Mouse (Mus musculus) heart, embryonic 13.5 days (tissue): ENCODE measurements at regions not wholly inside any gene's neighbourhood (a gene's known extent, or its start where the extent isn't known, plus 50 kb on each side); places are given as distances from the start of the nearest gene placed in this dataset.

Experiments used
- ATAC-seq: fragments of 200-750 bp; cut with Nextera tagmentation; 2 replicates; pipeline ENCODE4 v1.8.0; 2017; ENCODE audit warnings: moderate TSS enrichment; ENCODE audit not compliant: insufficient number of reproducible peaks, low FRiP score, low TSS enrichment; ENCODE audit errors: extremely low read depth
- H3K27ac ChIP-seq: fragments of 300-500 bp; sonication (generic); replicated peaks from 2 replicates; pipeline ENCODE4 v1.5.1; 2015; ENCODE audit warnings: moderate library complexity, mild to moderate bottlenecking, inconsistent platforms
- H3K27me3 ChIP-seq: fragments of 300-500 bp; sonication (generic); replicated peaks from 2 replicates; pipeline ENCODE4 v1.6.1; 2015; ENCODE audit warnings: mild to moderate bottlenecking, inconsistent platforms
- H3K36me3 ChIP-seq: fragments of 300-500 bp; sonication (generic); 2 replicates; pipeline ENCODE4 v1.6.1; 2015; ENCODE audit warnings: mild to moderate bottlenecking, inconsistent platforms
- H3K4me1 ChIP-seq: fragments of 300-500 bp; sonication (generic); 2 replicates; pipeline ENCODE4 v1.6.1; 2015; ENCODE audit warnings: inconsistent platforms
- H3K4me2 ChIP-seq: fragments of 300-500 bp; sonication (generic); 2 replicates; pipeline ENCODE4 v1.6.1; 2015; ENCODE audit warnings: inconsistent platforms, mild to moderate bottlenecking, moderate library complexity
- H3K4me3 ChIP-seq: fragments of 300-500 bp; sonication (generic); 2 replicates; pipeline ENCODE4 v1.5.1; 2015; ENCODE audit warnings: moderate library complexity, mild to moderate bottlenecking, inconsistent platforms
- H3K9ac ChIP-seq: fragments of 300-500 bp; sonication (generic); 2 replicates; pipeline ENCODE4 v1.6.1; 2015; ENCODE audit warnings: inconsistent platforms, mild to moderate bottlenecking, moderate library complexity
- H3K9me3 ChIP-seq: fragments of 300-500 bp; sonication (generic); 2 replicates; pipeline ENCODE4 v1.6.1; 2016; ENCODE audit warnings: inconsistent platforms
- WGBS: fragments of 180-500 bp; shearing (Covaris S2); methylation state at CpG from one replicate; pipeline ENCODE4 v1.1.7; 2015; ENCODE audit warnings: mixed read lengths; 5-methylcytosine and 5-hydroxymethylcytosine counted together

- no peak for ATAC-seq
- no peak overlapping the region for H3K4me2 ChIP-seq
- H3K27ac ChIP-seq, result no peak overlapping the region
- WGBS, result 62% methylated on average over 2 of the region's 2 CpGs
- H3K27me3 ChIP-seq, result no peaks in the 10 kb centered on the region
- peaks cover 6% of the 10 kb centered on the region for H3K9me3 ChIP-seq
- H3K4me1 ChIP-seq, result no peaks in the 10 kb centered on the region
- no peaks in the 10 kb centered on the region for H3K36me3 ChIP-seq
- no peak overlapping the region for H3K9ac ChIP-seq
- no peak overlapping the region for H3K4me3 ChIP-seq
These were observed 182.7 kb upstream of the Sox4 start for GRCm38 (mm10) chr13:29136231-29136630.

- no peak overlapping the region for H3K9ac ChIP-seq
- ATAC-seq, result no peak
These were observed 174.0 kb upstream of the Sox4 start for GRCm38 (mm10) chr13:29127499-29127898.

DNA sequence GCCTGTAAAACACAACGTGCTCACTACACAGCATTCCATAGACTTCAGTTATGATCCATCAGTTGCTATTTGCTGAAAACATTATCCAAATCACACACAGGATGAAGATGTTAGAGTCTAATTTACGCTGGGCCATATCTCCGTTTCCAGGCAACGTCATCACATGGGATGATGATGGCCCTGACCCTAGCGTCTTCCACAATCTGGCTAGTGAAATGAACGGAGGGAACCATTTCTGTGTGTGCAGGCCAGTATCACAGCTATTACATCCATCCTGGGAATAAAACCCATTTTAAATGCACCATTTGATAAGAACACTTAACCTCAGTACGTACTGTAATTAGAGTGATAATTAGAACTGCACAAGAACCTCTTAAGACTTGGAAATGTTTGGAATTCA is 170.0 kb upstream of the Sox4 start:
- H3K9ac ChIP-seq, result no peak overlapping the region
- peaks cover 9% of the 10 kb centered on the region for H3K4me1 ChIP-seq
- 58% methylated on average over 7 of the region's 7 CpGs for WGBS
- no peaks in the 10 kb centered on the region for H3K27me3 ChIP-seq
- no peak for ATAC-seq
- H3K9me3 ChIP-seq, result no peaks in the 10 kb centered on the region
- no peak overlapping the region for H3K4me2 ChIP-seq
- no peak overlapping the region for H3K4me3 ChIP-seq
- H3K27ac ChIP-seq, result no peak overlapping the region
- no peaks in the 10 kb centered on the region for H3K36me3 ChIP-seq

More at GRCm38 (mm10) chr13:29127499-29127898, 174.0 kb upstream of the Sox4 start:
- Histone ChIP-seq H3K9me3 (no peaks in the 10 kb centered on the region), H3K36me3 (no peaks in the 10 kb centered on the region), H3K4me3 (no peak overlapping the region), H3K4me1 (peaks cover 9% of the 10 kb centered on the region), H3K27me3 (no peaks in the 10 kb centered on the region), H3K4me2 (no peak overlapping the region), H3K27ac (no peak overlapping the region)

GRCm38 (mm10) chr13:29121121-29121520 is 167.6 kb upstream of the Sox4 start:
- H3K36me3 ChIP-seq, result no peaks in the 10 kb centered on the region
- no peak overlapping the region for H3K4me2 ChIP-seq
- H3K27ac ChIP-seq, result no peak overlapping the region
- H3K4me1 ChIP-seq, result peaks cover 9% of the 10 kb centered on the region
- ATAC-seq, result no peak
- no peaks in the 10 kb centered on the region for H3K9me3 ChIP-seq
- 83% methylated on average over 5 of the region's 5 CpGs for WGBS
- no peak overlapping the region for H3K9ac ChIP-seq
- H3K4me3 ChIP-seq, result no peak overlapping the region
- no peaks in the 10 kb centered on the region for H3K27me3 ChIP-seq

GRCm38 (mm10) chr13:29119357-29119756 is 165.8 kb upstream of the Sox4 start:
- ATAC-seq, result no peak
- no peaks in the 10 kb centered on the region for H3K27me3 ChIP-seq
- peaks cover 9% of the 10 kb centered on the region for H3K4me1 ChIP-seq
- H3K4me3 ChIP-seq, result no peak overlapping the region
- no peak overlapping the region for H3K4me2 ChIP-seq
- no peak overlapping the region for H3K27ac ChIP-seq
- H3K9me3 ChIP-seq, result no peaks in the 10 kb centered on the region
- H3K36me3 ChIP-seq, result no peaks in the 10 kb centered on the region
- 23% methylated on average over 1 of the region's 1 CpGs for WGBS
- no peak overlapping the region for H3K9ac ChIP-seq

- no peak overlapping the region for H3K4me3 ChIP-seq
These were observed 161.5 kb upstream of the Sox4 start for GRCm38 (mm10) chr13:29114998-29115495.

GRCm38 (mm10) chr13:29110127-29110526 is 156.6 kb upstream of the Sox4 start:
- Histone ChIP-seq H3K36me3 (no peaks in the 10 kb centered on the region), H3K9ac (no peak overlapping the region), H3K27me3 (no peaks in the 10 kb centered on the region), H3K4me2 (no peak overlapping the region), H3K27ac (no peak overlapping the region), H3K9me3 (no peaks in the 10 kb centered on the region), H3K4me1 (no peaks in the 10 kb centered on the region), H3K4me3 (no peak overlapping the region)
- no peak for ATAC-seq
- WGBS, result 70% methylated on average over 5 of the region's 5 CpGs

More at GRCm38 (mm10) chr13:29114998-29115495, 161.5 kb upstream of the Sox4 start:
- Histone ChIP-seq H3K36me3 (no peaks in the 10 kb centered on the region), H3K9ac (no peak overlapping the region), H3K27me3 (no peaks in the 10 kb centered on the region), H3K27ac (no peak overlapping the region), H3K4me2 (no peak overlapping the region), H3K4me1 (no peaks in the 10 kb centered on the region), H3K9me3 (no peaks in the 10 kb centered on the region)
- ATAC-seq, result no peak
- WGBS, result 87% methylated on average over 3 of the region's 3 CpGs

DNA sequence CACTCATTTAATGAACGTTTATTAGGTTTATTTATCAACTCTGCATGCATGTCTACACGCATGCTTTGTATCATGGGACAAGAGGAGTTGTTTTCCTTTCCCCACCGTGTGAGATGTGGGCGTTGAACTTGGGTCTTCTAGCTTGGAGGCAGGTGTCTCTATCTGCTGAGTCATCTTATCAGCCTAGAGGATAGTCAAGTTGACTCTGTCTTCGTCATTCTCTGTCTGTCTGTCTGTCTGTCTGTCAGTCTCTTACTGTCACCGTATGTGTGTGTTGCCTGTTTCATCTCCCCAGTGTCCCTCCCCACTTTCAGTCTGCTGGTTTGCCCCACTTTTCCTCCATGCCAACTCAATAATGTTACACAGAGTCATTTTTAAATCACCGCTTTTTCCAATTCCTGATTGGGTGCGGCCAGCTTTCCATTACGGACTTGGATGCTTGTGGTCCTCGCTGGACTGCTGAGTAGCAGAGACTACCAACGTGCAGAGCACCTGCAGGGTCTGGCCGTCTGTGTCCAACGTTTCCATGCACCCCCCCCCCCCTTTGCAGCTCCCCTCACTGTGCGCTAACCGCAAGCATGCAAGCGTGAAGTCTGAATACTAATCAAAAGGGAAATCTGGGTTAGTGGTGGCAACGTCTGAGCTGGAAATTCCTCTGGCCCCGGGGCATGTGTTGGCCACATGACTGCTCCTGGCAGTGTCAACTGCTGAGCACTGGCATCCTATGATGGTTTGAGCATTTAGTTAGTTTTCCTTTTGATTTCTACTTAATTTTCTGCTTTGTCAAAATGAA is 155.7 kb upstream of the Sox4 start:
- Histone ChIP-seq H3K4me2 (no peak overlapping the region), H3K9ac (no peak overlapping the region), H3K4me3 (no peak overlapping the region), H3K36me3 (no peaks in the 10 kb centered on the region), H3K27ac (no peak overlapping the region), H3K9me3 (no peaks in the 10 kb centered on the region), H3K4me1 (no peaks in the 10 kb centered on the region), H3K27me3 (no peaks in the 10 kb centered on the region)
- ATAC-seq, result no peak
- WGBS, result 78% methylated on average over 18 of the region's 18 CpGs

DNA sequence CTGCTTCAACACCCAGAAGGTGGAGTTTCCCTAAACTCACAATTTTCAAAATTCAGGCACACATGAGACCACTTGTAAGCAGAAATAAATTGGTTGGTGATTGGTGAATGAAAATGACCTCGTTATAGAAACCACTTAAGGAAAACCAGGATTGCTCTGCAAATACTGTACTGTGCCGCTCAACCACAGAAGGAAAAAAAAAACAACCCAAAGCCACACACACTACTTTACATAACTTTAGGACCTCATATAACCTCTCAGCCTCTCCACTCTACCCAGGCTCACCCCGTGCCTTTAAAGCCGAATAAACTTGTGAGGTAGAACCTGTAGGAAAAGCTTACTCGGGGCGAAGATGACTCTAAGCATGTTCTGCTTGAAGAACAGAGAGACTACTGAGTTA is 154.7 kb upstream of the Sox4 start:
- no peaks in the 10 kb centered on the region for H3K27me3 ChIP-seq
- no peak overlapping the region for H3K4me2 ChIP-seq
- WGBS, result 81% methylated on average over 6 of the region's 6 CpGs
- H3K9ac ChIP-seq, result no peak overlapping the region
- no peak overlapping the region for H3K27ac ChIP-seq
- H3K4me3 ChIP-seq, result no peak overlapping the region
- H3K9me3 ChIP-seq, result no peaks in the 10 kb centered on the region
- no peaks in the 10 kb centered on the region for H3K4me1 ChIP-seq
- ATAC-seq, result no peak
- H3K36me3 ChIP-seq, result no peaks in the 10 kb centered on the region

- no peak overlapping the region for H3K4me3 ChIP-seq
- H3K36me3 ChIP-seq, result no peaks in the 10 kb centered on the region
- no peaks in the 10 kb centered on the region for H3K4me1 ChIP-seq
- no peak overlapping the region for H3K27ac ChIP-seq
- WGBS, result 77% methylated on average over 5 of the region's 5 CpGs
- no peak overlapping the region for H3K9ac ChIP-seq
- peaks cover 12% of the 10 kb centered on the region for H3K9me3 ChIP-seq
- ATAC-seq, result no peak
- no peak overlapping the region for H3K4me2 ChIP-seq
- H3K27me3 ChIP-seq, result no peaks in the 10 kb centered on the region
These were observed 138.7 kb upstream of the Sox4 start for GRCm38 (mm10) chr13:29092166-29092565.

GRCm38 (mm10) chr13:29086854-29087253 is 133.3 kb upstream of the Sox4 start:
- 75% methylated on average over 5 of the region's 5 CpGs for WGBS
- Histone ChIP-seq H3K36me3 (no peaks in the 10 kb centered on the region), H3K4me1 (peaks cover 8% of the 10 kb centered on the region), H3K4me2 (no peak overlapping the region), H3K27me3 (no peaks in the 10 kb centered on the region), H3K27ac (no peak overlapping the region), H3K9me3 (peaks cover 12% of the 10 kb centered on the region), H3K4me3 (no peak overlapping the region), H3K9ac (no peak overlapping the region)
- ATAC-seq, result no peak

DNA sequence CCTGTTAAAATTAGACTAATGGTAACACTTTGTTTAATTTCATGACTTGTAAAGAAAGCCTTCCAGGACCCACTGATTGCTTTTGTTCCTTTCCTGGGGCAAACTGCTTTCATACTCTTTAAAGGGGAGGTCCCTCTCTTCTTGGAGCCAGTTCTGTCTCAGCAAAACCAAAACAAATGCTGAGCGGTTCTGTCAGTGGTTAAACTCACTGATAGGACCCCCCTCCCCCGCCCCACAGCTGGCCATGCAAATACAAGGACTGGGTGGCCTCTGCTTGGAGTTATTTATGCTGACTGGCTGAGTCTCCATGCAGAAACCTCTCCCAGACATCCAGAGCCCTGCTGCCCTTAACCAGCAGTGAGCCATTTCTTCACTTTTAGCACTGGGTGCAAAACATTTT is 127.6 kb upstream of the Sox4 start:
- ATAC-seq, result no peak
- peaks cover 19% of the 10 kb centered on the region for H3K4me1 ChIP-seq

More for the DNA sequence above, 127.6 kb upstream of the Sox4 start:
- no peaks in the 10 kb centered on the region for H3K36me3 ChIP-seq
- H3K27me3 ChIP-seq, result no peaks in the 10 kb centered on the region
- H3K4me3 ChIP-seq, result no peak overlapping the region
- no peak overlapping the region for H3K9ac ChIP-seq
- no peak overlapping the region for H3K27ac ChIP-seq
- WGBS, result 22% methylated on average over 2 of the region's 2 CpGs
- H3K4me2 ChIP-seq, result no peak overlapping the region
- H3K9me3 ChIP-seq, result no peaks in the 10 kb centered on the region
